Mouse (Mus musculus) lung, adult 2 months (tissue): ENCODE results near the gene Mrpl41.

Source experiments
- CTCF ChIP-seq: fragments of 200-500 bp; IDR thresholded peaks from 2 replicates; pipeline ENCODE4 v1.5.1; 2011; ENCODE audit warnings: mild to moderate bottlenecking, low read length, control low read depth; ENCODE audit not compliant: insufficient read depth
- POLR2A ChIP-seq: fragments of 200-500 bp; IDR thresholded peaks from 2 replicates; pipeline ENCODE4 v1.6.1; 2011; ENCODE audit warnings: low read depth, mild to moderate bottlenecking, control low read depth, low read length, borderline replicate concordance; ENCODE audit errors: extremely low read depth

DNA sequence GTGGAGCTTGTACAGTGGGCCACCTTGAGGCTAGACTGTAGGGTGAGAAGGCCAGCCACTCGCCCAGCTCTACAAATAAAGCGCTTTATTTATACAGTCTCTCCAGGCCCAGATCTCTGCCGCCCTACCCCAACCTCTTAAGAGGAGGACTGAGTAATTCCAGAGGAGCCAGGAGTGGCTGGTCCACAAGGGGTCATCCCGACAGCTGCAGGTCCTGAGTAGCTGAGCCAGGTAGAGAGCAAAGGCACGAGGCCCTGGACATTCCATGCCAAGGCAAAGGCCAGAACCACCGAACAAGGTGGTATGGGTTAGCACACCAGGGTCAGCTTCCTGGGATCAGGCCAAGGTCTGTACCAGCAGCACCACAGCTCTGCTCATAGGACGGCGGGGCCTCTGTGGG lies 49.6 kb downstream of the Mrpl41 start:
- TF ChIP-seq CTCF = no peak
- no peak for TF ChIP-seq POLR2A
